ENCODE assay signal across 28 mouse cellular contexts in genomic region chr4:93444666-93445065, GRCm38 (mm10).
"Had no signal": no experiment of that assay in that cellular context is flagged by ENCODE, and none has a peak within 500 bp of the region (broad histone marks: within the 10 kb centered on the region; RNA-seq: fewer than 3 reads in every experiment).

No protein-coding gene starts in this region.

- DNase-seq: forebrain, postnatal 0 days; gastrocnemius, postnatal 14 days; gastrocnemius, postnatal 36 days; heart, adult 11 months; heart, adult 2 months; heart, postnatal 14 days; heart, postnatal 36 days; kidney, adult 11 months; kidney, adult 2 months; kidney, adult 9 months; kidney, postnatal 14 days; kidney, postnatal 36 days; layer of hippocampus, adult 9-11 months; layer of hippocampus, postnatal 36 days; liver had no signal

- H3K27ac ChIP-seq: heart, adult 2 months; heart, embryonic 13.5 days; heart, embryonic 15.5 days; hindbrain, embryonic 10.5 days; hindbrain, embryonic 12.5 days; hindbrain, embryonic 15.5 days; hindbrain, postnatal 0 days; kidney, embryonic 15.5 days; kidney, postnatal 0 days; limb, embryonic 10.5 days; limb, embryonic 12.5 days had no signal

- H3K9me3 ChIP-seq: heart, embryonic 13.5 days; heart, embryonic 15.5 days; hindbrain, embryonic 10.5 days; hindbrain, embryonic 12.5 days; hindbrain, embryonic 15.5 days; kidney, embryonic 15.5 days; limb, embryonic 10.5 days; limb, embryonic 12.5 days had no signal

- H3K4me2 ChIP-seq: heart, embryonic 11.5 days; heart, embryonic 13.5 days; heart, embryonic 15.5 days; hindbrain, embryonic 12.5 days; hindbrain, embryonic 15.5 days; kidney, embryonic 15.5 days; limb, embryonic 12.5 days; liver, embryonic 11.5 days had no signal

- H3K36me3 ChIP-seq: heart, embryonic 13.5 days; heart, embryonic 15.5 days; hindbrain, embryonic 10.5 days; hindbrain, embryonic 12.5 days; hindbrain, embryonic 15.5 days; kidney, embryonic 15.5 days; limb, embryonic 10.5 days; limb, embryonic 12.5 days had no signal

- ATAC-seq: forebrain, postnatal 0 days; hindbrain, postnatal 0 days; intestine, embryonic 16.5 days had no signal

- H3K9ac ChIP-seq: forebrain, postnatal 0 days; heart, embryonic 13.5 days; heart, embryonic 15.5 days; hindbrain, embryonic 12.5 days; hindbrain, embryonic 15.5 days; kidney, embryonic 15.5 days; limb, embryonic 12.5 days had no signal

- H3K27me3 ChIP-seq: heart, embryonic 13.5 days; heart, embryonic 15.5 days; hindbrain, embryonic 12.5 days; hindbrain, embryonic 15.5 days; kidney, embryonic 15.5 days; limb, embryonic 12.5 days had no signal

- H3K4me3 ChIP-seq: heart, adult 2 months; heart, embryonic 13.5 days; heart, embryonic 15.5 days; hindbrain, embryonic 10.5 days; hindbrain, embryonic 12.5 days; hindbrain, embryonic 15.5 days; kidney, embryonic 15.5 days; limb, embryonic 10.5 days; limb, embryonic 12.5 days had no signal

- H3K4me1 ChIP-seq: heart, embryonic 13.5 days; heart, embryonic 15.5 days; hindbrain, embryonic 10.5 days; hindbrain, embryonic 12.5 days; hindbrain, embryonic 15.5 days; kidney, embryonic 15.5 days; limb, embryonic 10.5 days; limb, embryonic 12.5 days had no signal
